Mouse (Mus musculus) v-Abl transformed pro-B cells (cell line): ENCODE data around the gene Sgf29.
"Not testable (repeated sequence)": the region's sequence is repeated elsewhere in the genome, so short reads cannot be mapped to it uniquely, and the experiment has no call there.

Experiments used
- in situ Hi-C, 2 experiments: fragments of 400-800 bp; cut with MboI; formaldehyde crosslinking; loops; one replicate each; pipeline ENCODE4 v1.15.1; 2025; ENCODE audit not compliant: unreplicated experiment in 2 of 2

Sgf29 gene

GRCm38 (mm10) chr7:126676631-126677220, 27.6 kb downstream of the Sgf29 start:
- in situ Hi-C loops, result no loop called here

GRCm38 (mm10) chr7:126678545-126679341, 29.6 kb downstream of the Sgf29 start:
- in situ Hi-C loops, result no loop called here

- in situ Hi-C loops, result no loop called here
These were observed 30.6 kb downstream of the Sgf29 start for GRCm38 (mm10) chr7:126679683-126680082.

GRCm38 (mm10) chr7:126681221-126681620, 32.1 kb downstream of the Sgf29 start:
- in situ Hi-C loops, result no loop called here

GRCm38 (mm10) chr7:126688156-126688555, 39.0 kb downstream of the Sgf29 start:
- in situ Hi-C loops, result not testable (repeated sequence)

GRCm38 (mm10) chr7:126689021-126689420, 39.9 kb downstream of the Sgf29 start:
- in situ Hi-C loops, result no loop called here

GRCm38 (mm10) chr7:126690737-126691136, 41.6 kb downstream of the Sgf29 start:
- in situ Hi-C loops, result loop anchor here (5.0 to 10.0 kb wide), 3 partner anchors 48 to 216 kb away; partner anchors contain the start of gene Sh2b1 (in 1 of the 2)

- in situ Hi-C loops, result loop anchor here (5.0 to 10.0 kb wide), 3 partner anchors 49 to 217 kb away; partner anchors contain the start of gene Sh2b1 (in 1 of the 2)
These were observed 42.6 kb downstream of the Sgf29 start for GRCm38 (mm10) chr7:126691676-126692075.

GRCm38 (mm10) chr7:126692426-126692825, 43.3 kb downstream of the Sgf29 start:
- in situ Hi-C loops, result loop anchor here (5.0 to 10.0 kb wide), 3 partner anchors 50 to 218 kb away; partner anchors contain the start of gene Sh2b1 (in 1 of the 2)

- in situ Hi-C loops, result loop anchor here (5.0 to 10.0 kb wide), 3 partner anchors 51 to 218 kb away; partner anchors contain the start of gene Sh2b1 (in 1 of the 2)
These were observed 44.1 kb downstream of the Sgf29 start for GRCm38 (mm10) chr7:126693256-126693655.

GRCm38 (mm10) chr7:126693781-126694180, 44.7 kb downstream of the Sgf29 start:
- in situ Hi-C loops, result loop anchor here (5.0 to 10.0 kb wide), 3 partner anchors 51 to 219 kb away; partner anchors contain the start of gene Sh2b1 (in 1 of the 2)

- in situ Hi-C loops, result loop anchor here (5.0 to 10.0 kb wide), 3 partner anchors 52 to 220 kb away; partner anchors contain the start of gene Sh2b1 (in 1 of the 2)
These were observed 45.4 kb downstream of the Sgf29 start for GRCm38 (mm10) chr7:126694441-126695051.

GRCm38 (mm10) chr7:126695210-126695611, 46.1 kb downstream of the Sgf29 start, which contains the start of gene Bola2:
Bola2 (plus strand) TSS chr7:126695401.
- in situ Hi-C loops, result loop anchor here in 1 of 2 experiments (10.0 kb wide), 1 partner anchor 220 kb away; the partner anchor contains the start of gene Sh2b1

- in situ Hi-C loops, result loop anchor here in 1 of 2 experiments (10.0 kb wide), 1 partner anchor 221 kb away; the partner anchor contains the start of gene Sh2b1
These were observed 46.6 kb downstream of the Sgf29 start, which contains the start of gene Slx1b for GRCm38 (mm10) chr7:126695631-126696207. Slx1b (minus strand) TSS chr7:126695784.

- in situ Hi-C loops, result loop anchor here in 1 of 2 experiments (10.0 kb wide), 1 partner anchor 222 kb away; the partner anchor contains the start of gene Sh2b1
These were observed 47.2 kb downstream of the Sgf29 start for GRCm38 (mm10) chr7:126696303-126696702.

GRCm38 (mm10) chr7:126696886-126697285, 47.8 kb downstream of the Sgf29 start:
- in situ Hi-C loops, result loop anchor here in 1 of 2 experiments (10.0 kb wide), 1 partner anchor 222 kb away; the partner anchor contains the start of gene Sh2b1

- in situ Hi-C loops, result loop anchor here in 1 of 2 experiments (10.0 kb wide), 1 partner anchor 223 kb away; the partner anchor contains the start of gene Sh2b1
These were observed 48.7 kb downstream of the Sgf29 start for GRCm38 (mm10) chr7:126697838-126698237.

GRCm38 (mm10) chr7:126700063-126701015, 51.2 kb downstream of the Sgf29 start:
- in situ Hi-C loops, result loop anchor here (5.0 kb wide), 2 partner anchors 62 to 77 kb away; partner anchors contain the start of gene Ypel3 (in 1 of the 2)
